Mouse (Mus musculus): ENCODE measurements at regions not wholly inside any gene's neighbourhood (a gene's known extent, or its start where the extent isn't known, plus 50 kb on each side); places are given as distances from the start of the nearest gene placed in this dataset.

GRCm38 (mm10) chr8:18310927-18311326, 667.1 kb downstream of the Defb40 start:
- TF ChIP-seq CTCF (IDR thresholded peaks at IDR 0.05; ENCODE audit: low read depth, low read length) (no peak), POLR2A (IDR thresholded peaks at IDR 0.05; ENCODE audit: extremely low read depth, insufficient read depth, low read length) (no peak)

Measured in liver, adult 2 months (tissue).